Mouse (Mus musculus): ENCODE results near the gene Slc39a11.

- TF ChIP-seq CTCF (IDR thresholded peaks at IDR 0.05): no peak
- TF ChIP-seq EP300 (IDR thresholded peaks at IDR 0.05): no peak
These were observed 40.6 kb upstream of the Slc39a11 start for GRCm38 (mm10) chr11:113690506-113690905.

All from lung, postnatal 0 days (tissue).